Mouse (Mus musculus) brain, embryonic 14.5 days (tissue): Measurements from ENCODE around the gene Cox4i2.

Experiments used
- CTCF ChIP-seq: fragments of 200-500 bp; IDR thresholded peaks from 2 replicates; pipeline ENCODE4 v1.5.1; 2012; ENCODE audit warnings: inconsistent platforms, mild to moderate bottlenecking, moderate library complexity, borderline replicate concordance; ENCODE audit not compliant: insufficient read depth, insufficient read length; ENCODE audit errors: extremely low read depth
- POLR2A ChIP-seq: fragments of 200-500 bp; IDR thresholded peaks from 2 replicates; pipeline ENCODE4 v1.6.1; 2012; ENCODE audit warnings: mild to moderate bottlenecking, inconsistent platforms, borderline replicate concordance; ENCODE audit not compliant: poor library complexity, insufficient read depth, insufficient read length, severe bottlenecking; ENCODE audit errors: extremely low read depth

DNA sequence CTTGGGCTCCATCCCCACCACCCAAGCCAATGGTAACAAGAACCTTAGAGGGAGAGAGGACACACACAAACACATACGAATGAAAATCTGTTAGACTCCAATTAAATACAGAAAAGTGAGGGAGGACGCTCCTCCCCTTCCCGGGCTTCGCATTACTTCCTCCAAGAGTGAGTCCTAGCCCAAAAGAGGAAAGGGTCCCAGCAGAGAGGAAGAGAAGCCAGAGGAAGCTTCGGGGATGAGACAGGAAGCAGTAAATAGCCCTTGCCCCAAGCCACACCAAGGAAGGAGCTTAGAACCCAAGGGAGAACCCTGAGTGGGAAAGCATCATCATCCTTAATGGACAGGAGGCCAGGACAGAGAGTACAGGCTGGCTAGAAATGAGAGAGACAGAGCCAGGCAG lies 44.9 kb upstream of the Cox4i2 start:
- no peak for TF ChIP-seq POLR2A
- no peak for TF ChIP-seq CTCF
